Mouse (Mus musculus) ES-CJ7 (cell line): ENCODE measurements around the gene Smg1.

Experiments used
- DNase-seq: peaks from one replicate; pipeline ENCODE4 v3.0.0; 2011; ENCODE audit warnings: low read depth, low spot score

Smg1 gene

DNA sequence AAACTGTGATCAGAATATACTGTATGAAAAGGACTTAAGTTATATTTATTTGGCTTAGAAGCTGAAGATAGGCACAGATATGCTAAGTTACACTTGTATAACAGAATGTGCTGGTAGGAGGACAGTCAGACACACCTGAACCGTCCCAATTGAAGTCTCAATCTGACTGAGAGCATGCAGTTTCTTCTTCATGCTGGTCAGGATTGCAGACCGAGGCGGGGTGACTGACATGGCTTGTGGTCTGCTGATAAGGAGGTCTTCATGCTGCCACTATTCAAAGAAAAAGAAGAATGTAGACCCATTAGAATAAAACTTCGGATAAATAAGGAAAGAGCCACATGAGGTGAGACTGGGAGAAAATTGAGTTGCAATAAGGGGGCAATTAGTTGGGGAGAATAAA lies 100.3 kb downstream of the Smg1 start:
- DNase-seq = no peak

GRCm38 (mm10) chr7:118141271-118141670 lies 102.2 kb downstream of the Smg1 start:
- no peak for DNase-seq

GRCm38 (mm10) chr7:118135128-118135527 lies 108.3 kb downstream of the Smg1 start:
- DNase-seq = no peak

DNA sequence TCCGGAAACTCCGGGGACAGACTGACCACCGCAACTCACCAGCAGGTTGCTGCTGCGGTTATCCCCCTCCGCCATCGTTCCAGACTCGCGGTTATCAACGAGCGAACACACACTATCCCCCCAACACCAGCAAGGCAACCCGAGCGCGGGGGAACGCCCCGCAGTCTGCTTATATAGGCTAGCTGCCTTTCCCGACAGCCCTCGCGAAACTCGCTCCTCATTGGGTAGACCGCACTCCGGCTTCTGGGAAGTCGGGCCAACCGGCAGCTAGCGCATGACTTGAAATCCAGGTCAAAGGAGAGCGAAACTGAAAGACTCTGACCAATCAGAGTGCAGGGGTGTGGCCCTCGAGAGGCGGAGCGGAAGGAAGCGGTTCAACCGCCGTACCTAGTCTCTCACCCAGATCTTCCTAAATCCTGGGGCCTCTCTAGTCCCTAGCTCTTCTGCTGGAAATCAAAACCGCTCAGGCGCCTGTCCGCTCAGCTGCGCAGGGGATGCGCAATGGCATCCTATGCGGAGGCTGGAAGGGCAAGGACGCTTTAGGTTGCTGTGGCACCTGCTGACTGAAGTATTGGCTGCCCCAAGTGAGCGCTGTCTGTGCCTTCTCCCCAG lies 113.9 kb downstream of the Smg1 start, which contains the start of gene Arl6ip1:
Arl6ip1 (minus strand) TSS at position 233 of the 612 bp plus-strand sequence.
- DNase-seq = peak; percentile 99

- no peak for DNase-seq
Observed at GRCm38 (mm10) chr7:118128925-118129429, 114.5 kb downstream of the Smg1 start.

DNA sequence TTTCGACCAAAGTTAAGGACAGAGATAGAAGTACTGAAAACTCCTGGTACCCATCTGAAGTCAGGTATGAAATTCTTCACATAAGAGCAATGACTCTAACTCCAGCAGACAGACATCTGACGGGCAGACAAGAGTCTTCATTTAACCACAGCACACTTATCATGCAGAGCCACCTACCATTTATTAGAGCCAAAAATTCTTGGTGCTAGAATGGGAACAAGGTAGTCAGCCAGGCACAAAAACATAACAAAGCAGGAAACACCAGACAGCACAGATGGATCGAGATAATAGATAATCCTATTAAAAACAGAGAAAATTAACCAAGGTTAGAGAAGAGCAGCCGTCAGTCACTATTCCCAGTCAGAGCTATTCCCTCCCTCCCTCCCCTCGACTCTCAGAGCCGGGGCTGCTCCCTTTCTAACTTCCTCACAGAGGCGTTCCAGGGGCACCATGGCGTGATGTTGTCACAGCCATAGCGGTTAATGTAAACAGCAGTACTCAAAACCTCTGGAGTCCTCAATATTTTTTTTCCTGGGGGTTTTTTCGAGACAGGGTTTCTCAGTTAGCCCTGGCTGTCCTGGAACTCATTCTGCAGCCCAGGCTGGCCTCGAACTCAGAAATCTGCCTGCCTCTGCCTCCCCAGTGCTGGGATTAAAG lies 117.1 kb downstream of the Smg1 start:
- DNase-seq = no peak

DNA sequence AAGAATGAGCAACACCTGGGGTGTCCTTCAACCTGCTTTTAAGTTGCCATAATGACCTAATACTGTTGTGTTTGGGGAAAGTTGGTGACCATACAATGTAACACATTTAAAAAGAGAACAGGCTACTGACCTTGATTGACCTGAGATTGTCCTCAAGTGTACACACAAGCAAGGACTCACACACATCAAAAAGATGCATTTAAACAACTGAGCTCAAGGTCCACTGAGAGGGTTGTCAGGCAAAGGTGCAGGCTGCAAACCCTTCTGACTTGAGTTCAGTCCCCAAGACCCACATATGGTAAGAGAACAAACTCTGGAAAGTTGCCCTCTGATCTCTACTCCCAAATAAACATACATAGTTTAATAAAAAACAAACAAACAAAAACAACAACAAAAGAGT lies 117.7 kb downstream of the Smg1 start:
- no peak for DNase-seq

DNA sequence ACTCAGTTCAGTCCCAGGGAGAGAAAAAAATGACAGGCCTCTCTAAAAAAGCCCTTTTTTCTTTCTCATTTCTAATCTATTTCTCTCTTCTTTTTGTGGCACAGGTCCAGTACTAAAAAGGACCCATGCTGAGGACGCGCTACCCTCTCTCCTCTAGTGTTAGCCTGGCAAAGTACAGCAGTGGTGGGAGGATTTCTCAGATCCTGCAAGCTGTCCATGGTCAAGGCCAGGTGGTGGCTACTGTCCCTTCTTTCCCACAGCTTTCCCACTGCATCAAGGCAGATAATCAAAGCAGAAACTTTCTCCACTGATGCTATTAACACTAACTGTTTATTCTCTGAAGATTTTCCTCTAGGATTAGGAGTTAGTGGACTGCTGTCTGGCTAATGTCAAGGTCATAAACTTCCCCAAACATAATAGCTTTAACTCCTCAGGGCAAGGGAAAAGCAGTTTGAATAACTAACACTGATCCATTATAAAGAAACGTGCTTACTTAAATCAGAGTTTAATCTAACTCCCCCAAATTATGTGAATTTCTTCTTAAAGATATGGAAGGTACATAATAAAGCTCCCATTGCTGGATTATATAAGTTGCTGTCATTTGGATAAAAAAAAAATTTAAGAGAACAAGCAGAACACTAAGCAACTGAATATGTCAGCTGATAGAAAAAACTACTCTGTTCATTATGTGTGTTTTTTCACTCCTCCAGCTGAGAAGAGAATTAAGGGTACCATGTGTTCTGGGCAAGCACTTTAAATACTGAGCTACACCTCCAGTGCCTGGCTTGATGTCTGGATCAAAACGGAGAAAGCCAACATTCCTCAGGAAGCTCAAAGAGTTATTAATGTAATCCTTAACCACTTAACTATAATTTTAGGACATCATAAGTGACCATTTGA lies 119.7 kb downstream of the Smg1 start:
- no peak for DNase-seq

- no peak for DNase-seq
Observed at GRCm38 (mm10) chr7:118122235-118122634, 121.2 kb downstream of the Smg1 start.

GRCm38 (mm10) chr7:118120654-118121053 lies 122.8 kb downstream of the Smg1 start:
- DNase-seq = no peak

GRCm38 (mm10) chr7:118119946-118120345 lies 123.5 kb downstream of the Smg1 start:
- no peak for DNase-seq

- peak; percentile 56 for DNase-seq
Observed at GRCm38 (mm10) chr7:118119142-118119541, 124.3 kb downstream of the Smg1 start.

- no peak for DNase-seq
Observed at GRCm38 (mm10) chr7:118118426-118118825, 125.0 kb downstream of the Smg1 start.

GRCm38 (mm10) chr7:118117539-118118210 lies 125.8 kb downstream of the Smg1 start:
- DNase-seq = no peak

DNA sequence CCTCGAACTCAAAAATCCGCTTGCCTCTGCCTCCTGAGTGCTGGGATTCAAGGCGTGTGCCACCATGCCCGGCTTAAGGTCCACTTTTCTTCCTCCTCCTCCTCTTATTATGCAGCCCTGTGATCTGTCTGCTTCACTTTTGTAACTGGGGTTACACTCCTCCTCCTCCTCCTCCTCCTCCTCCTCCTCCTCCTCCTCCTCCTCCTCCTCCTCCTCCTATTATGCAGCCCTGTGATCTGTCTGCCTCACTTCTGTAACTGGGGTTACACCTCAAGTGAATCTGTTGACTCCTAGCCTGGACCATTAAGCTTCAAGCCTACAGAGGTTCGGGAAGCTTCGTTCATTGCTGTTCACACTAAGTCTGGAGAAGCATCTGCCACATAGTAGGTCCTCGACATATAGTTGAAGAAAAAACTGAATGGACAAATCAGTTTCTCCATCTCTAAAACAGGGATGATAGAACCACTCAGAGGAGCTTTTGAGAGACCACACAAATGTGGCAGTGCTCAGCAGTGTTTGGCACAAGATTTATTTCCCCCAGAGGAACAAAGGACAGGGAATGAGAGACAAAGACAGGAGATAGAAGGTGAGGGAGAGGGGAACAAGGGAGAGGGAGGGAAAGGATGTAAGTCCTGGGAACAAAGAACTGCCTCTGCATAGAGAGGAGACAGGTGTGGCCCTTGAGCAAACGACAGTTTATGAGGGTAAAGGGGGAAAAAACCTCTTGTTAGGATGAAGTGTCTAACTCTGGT lies 126.5 kb downstream of the Smg1 start:
- peak; percentile 89 for DNase-seq

DNA sequence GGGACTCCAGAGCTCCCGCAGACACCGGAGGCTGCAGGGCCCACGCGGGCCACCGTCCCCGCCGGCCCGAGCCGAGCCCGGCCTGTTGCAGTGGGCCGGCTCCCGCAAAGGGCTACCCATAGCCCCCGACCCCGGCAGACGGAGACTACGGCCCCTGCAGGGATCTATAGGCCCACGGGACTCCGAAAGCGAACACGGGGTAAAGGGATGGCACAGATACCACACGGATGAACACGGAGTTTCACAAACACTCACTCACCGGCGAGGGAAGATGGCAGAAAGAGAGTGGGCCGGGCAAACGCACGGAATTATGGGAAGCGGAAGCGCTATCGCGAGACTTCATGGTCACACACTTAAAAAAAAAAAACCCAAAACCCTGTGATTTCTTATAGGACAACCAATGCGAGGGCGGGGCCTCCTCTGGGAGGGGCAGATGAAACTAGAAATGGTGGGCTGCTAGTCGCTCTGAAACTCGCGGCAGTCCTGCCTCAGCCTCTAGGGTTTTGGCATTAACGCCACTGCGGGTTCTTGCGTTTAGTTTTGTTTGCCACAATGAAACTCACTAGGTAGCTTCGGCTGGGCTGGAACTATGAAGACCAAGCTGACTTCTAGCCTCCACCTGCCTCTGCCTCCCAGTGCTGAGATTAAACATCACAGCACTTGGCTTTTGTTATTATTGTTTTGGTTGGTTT lies 127.4 kb downstream of the Smg1 start, which contains the start of gene Rps15a:
Rps15a (minus strand) TSS at position 312 of the 692 bp plus-strand sequence.
- peak; percentile 95 for DNase-seq

- DNase-seq = no peak
Observed at GRCm38 (mm10) chr7:118115533-118115876, 128.0 kb downstream of the Smg1 start.

DNA sequence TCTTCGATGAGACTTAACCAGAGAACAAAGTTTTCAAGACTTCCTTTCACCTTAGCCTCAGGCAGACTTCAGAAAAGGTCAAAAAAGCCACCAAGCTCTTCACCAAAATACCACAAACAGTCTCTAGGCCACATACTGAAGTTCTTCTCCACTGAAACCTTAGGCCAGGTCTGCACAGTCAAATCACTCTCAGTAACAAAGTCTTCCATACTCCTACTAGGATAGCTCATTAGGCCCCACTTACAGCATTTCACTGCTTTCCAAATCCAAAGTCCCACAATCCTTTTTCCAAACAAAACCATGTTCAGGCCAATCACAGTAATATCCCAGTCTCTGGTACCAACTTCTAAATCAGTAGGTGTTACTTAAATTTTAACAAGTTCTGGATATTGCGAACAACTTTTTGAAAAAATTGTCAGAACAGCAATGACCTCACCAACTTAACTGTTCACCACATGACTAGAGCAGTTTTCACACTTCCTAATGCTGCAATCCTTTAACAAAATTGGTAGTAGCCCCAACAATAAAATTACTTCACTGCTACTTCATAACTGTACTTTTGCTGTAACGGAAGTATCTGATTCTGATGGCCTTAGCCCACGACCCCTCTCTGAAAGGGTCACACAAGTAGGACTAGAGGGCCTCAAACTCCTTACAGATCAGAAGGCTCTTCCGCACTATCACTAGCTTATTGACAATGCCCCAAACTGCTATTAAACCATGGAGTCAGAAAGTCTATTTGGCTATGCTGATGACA lies 129.8 kb downstream of the Smg1 start:
- DNase-seq = no peak

DNA sequence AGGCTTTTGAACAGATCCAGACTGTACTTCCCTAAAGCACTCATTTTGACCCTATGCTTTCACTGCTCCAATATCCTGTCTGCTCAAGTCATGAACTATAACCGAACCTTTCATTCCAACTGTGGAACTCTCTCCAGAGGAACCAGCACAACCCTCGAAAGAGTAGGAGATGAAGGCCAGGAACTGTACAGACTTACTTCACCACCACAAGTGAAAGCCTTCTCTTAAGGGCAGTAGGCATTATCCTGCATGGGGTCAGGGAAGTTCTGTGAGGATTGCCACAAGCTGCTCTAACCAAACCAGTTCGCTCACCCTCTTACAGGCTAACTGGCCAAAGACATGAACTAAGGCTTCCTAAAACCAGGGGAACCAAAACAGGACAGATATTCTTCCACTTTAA lies 132.3 kb downstream of the Smg1 start:
- DNase-seq = no peak

GRCm38 (mm10) chr7:118107671-118108070 lies 135.8 kb downstream of the Smg1 start:
- no peak for DNase-seq
